Mouse (Mus musculus) yolk sac, embryonic 10.5 days (tissue): Measurements from ENCODE around the gene Cga.
A peak's percentile ranks its signal among the peaks of the same experiment; 100 is the strongest.

ENCODE experiments used
- DNase-seq: peaks from one replicate; pipeline ENCODE4 v3.0.0-alpha.2; 2017; ENCODE audit warnings: low spot score

Cga gene

DNA sequence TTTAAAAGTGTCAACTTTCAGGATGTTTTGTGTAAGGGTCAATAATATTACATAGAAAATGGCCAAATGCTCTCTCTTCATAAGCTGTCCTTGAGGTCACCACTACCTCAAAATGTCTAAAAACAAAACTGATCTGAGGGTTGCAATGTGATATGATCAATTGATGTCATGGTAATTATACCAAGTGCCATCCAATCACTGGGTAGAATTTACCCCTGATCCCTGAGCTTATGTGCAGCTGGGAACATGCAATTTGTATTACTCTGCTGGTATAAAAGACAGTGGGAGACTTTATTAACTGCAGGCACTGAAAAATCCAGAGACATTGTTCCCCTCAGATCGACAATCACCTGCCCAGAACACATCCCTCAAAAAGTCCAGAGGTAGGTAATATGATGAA is at the start of gene Cga:
TSS of gene Cga (plus strand) at position 301 of the 400 bp plus-strand sequence.
- no peak for DNase-seq

DNA sequence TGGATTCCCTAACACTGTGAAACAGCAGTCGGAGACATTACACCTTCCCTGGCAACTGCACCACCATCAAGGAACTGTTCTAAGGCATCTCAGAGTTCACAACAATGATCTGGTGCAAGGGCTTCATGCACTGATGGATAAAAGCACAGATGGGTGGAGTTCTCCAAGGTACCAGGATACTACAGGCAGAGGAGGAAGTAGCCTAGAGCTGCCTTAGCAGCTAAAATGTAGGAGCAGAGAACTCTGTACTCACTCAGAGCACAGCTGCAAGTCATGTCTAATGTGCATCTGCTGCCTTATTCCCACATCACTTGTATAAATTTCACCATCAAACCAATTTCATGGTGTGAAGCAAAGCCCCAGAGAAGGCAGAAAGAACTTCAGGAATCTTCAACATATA is 49.7 kb upstream of the Cga start:
- no peak for DNase-seq

DNA sequence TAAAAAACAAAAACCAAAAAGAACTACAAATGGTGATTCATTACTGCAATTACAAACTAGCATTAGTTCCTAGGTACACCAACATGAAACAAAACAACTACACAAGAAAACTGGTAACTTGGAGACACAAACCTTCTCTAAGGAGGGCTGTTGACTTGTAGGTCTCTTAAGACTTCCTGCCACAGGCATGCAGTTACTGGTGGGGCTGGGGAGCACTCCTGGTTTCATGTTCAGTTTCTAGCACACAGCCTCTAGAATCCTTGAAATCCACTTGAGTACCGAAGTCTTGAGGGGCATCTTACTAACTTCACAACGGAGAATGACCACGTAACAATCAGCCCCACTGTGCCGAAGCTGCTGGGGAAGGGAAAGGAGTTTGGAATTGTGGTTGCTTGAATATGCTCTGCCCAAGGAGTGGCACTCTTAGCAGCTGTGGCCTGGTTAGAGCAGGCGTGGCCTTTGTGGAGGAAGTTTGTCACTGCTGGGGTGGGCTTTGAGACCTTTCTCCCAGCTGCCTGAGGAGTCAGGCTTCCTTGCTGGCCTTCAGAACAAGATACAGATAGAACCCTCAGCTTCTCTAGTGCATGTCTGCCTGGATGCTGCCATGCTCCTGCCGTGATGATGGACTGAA is 45.8 kb upstream of the Cga start:
- no peak for DNase-seq

DNA sequence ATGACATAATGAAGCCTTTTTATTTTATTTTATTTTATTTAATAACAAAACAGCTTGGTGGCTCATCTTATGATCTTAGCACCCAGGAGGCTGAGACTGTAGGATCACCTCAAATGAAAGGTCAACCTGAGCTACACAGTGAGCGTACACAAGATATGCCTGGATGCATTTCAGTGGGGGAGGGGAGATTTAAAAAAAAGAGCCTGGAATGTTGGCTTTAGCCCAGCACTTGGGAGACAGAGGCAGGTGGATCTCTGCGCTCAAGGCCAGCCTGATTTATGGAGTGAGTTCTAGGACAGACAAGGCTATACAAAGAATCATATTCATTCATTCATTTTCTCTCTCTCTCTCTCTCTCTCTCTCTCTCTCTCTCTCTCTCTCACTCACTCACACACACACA is 43.4 kb upstream of the Cga start:
- no peak for DNase-seq

DNA sequence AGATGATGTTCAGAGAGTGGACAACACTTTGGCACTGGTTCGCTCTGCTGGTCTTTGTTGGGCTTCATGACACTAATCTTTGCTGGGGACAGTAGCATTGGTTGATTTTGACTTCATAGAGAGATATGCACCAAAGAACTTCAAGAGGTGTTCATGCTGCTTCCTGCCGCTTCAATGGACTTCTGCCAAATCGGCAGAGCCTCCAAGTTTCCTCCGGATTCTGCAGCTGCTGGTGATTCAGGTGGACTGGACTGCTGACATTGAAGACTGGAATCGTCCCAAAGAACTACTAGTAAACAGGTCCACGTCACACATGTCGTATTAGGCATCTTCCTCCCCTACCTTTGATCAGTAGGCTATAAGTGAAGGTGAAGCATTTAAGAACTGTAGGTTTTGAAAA is 41.5 kb upstream of the Cga start:
- no peak for DNase-seq

DNA sequence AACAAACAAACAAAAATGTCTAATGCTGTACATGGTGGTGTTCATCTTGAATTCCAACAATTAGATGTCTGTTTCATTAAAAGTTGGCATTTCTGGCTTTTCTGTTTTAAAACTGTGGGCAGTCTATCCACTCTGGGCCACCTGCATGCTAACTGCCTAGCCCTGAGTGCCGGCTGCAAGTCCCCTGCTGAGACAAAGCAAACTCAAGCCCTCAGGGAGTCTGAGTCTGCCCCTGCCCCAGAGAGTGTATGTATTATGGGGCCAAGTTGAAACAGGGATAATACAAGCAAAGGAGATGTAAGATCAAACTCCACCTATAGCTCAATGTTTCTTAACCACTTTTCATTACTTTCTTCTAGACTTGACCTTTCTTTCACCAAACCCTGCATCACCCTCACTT is 37.6 kb upstream of the Cga start:
- no peak for DNase-seq

DNA sequence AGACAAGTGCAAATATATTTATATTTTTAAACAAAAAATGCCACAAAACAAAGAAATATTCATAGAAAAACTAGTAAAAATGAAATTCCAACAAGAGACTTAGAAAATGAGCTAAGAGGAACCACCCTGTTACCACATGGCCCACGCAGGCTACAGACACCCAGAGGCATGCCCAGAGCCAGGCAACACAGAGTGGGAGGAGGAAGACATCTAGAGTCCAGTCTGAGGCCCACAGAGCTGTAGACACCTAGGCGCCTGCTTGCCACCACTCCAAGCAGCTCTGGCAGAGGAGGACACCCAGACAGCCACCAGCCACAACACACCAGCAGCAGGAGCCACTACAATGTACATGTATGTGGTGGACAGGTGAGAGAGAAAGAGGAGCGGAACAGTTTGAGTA is 34.7 kb upstream of the Cga start:
- DNase-seq, result no peak

DNA sequence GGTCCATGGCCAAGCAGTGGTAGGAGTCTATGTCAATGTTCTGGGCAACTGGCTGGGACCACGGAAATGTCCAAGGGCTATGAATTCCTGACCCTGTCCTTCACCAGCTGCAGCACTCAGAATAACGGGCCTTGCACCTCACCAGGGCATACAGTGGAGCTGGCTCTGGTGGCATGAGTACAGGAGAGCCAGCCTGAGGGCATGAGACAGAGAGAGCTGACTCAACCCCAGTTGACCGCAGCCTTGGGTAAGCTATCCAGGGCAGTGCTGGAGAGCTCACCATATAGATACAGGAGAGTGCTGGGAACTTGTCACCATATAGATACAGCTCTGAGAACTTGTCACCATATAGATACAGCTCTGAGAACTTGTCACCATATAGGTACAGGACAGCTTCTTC is 34.2 kb upstream of the Cga start:
- no peak for DNase-seq

DNA sequence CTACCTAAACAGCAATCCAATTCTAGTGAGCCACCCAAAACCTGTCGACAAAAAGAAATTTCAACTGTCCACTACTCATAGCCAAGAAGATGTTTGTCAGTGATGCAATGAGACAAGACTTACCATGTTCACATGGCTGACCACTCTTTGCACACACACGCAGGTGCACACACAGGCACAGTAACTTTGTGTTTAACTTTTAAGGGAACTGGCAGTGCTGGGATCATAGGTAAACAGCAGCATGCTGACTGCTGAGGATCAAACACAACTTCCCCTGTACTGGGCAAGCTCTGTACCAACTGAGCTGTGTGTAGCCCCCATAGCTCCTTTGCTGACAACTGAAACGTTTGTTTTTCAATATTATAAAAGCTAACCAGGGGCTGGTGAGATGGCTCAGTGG is 32.1 kb upstream of the Cga start:
- no peak for DNase-seq

DNA sequence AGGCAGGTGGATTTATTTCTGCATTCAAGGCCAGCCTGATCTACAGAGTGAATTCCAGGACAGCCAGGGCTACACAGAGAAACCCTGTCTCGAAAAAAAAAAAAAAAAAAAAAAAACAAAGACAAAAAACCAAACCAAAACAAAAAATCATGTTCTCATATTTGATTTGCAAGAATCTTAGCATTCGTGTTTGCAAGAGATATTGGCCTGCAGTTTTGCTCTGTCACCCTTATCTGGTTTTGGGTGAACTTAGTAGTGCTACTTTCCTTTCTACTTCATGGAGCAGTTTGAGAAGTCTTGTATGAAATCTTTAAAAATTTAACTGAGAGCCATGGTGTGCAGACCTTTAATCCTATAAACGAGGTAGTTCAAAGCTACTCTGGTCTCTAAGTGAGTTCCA is 23.8 kb upstream of the Cga start:
- DNase-seq, result no peak

DNA sequence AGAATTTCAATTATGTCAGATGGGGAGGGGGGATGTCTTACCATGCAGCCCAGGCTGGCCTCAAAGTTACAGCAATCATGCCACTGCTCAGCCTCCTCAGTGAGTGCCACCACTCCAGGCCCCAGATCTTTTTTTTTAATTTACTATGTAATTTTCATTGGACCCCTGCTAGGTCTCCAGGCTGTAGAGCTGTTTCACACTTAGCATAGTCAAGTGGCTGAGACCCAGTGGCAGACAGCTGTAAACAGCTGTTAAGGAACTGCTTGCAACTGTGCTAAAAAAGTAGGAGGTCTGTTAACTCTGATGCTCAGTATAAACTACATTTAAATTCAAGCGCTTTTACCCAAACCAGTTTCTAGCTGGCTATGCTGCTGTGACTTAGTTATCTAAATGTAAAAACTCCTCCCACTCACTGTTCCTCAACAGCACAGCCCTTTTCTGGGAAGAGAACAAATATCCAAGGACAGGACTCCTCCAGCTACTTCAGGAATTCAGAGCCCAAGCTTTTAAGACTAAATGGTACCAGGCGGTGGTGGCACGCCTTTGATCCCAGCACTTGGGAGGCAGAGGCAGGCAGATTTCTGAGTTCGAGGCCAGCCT is 20.6 kb upstream of the Cga start:
- no peak for DNase-seq

DNA sequence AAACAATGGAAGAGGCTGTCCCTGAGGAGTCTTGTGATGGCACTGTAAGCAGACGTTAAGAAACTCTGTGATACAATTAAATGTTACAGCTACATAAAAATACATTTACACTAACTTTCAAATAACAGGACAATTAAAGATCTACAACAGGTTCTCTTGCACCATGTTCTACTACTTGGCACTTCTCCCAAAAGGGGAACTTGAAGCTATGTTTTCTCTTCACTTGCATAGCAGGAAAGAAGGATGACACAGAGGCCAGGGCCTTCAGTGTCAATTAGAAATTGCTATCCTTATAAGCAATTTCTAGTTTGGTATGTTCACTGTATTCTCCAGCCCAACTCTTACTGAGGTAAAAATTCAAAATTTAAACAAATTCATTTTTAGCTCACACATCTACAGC is 19.3 kb upstream of the Cga start:
- DNase-seq, result no peak

DNA sequence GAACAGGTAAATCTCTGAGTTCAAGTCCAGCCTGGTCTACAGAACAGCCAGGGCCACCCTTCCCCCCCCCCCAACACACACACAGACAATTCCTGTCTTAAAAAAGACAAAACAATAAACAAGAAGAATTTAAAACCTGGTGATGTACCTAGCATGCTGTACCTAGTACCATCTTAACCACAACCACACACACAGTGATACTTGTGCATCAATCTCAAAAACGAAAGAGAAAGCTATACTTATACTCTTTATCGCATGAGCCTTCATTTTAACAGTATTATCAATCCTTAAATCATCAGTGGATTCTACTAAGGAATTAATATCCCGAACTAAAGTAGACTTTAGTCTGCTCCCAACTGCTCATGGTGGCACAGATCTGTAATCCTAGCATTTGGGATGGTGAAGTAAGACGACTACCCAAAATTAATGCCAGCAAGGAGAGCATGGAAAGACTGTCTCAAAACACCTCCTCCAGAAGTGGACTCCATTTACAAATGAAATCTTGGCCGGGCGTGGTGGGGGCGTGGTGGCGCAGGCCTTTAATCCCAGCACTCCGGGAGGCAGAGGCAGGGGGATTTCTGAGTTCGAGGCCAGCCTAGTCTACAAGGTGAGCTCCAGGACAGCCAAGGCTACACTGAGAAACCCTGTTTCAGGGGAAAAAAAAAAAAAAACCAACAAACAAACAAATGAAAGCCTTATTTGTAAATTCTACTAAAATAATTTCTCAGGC is 12.5 kb upstream of the Cga start:
- DNase-seq, result no peak

DNA sequence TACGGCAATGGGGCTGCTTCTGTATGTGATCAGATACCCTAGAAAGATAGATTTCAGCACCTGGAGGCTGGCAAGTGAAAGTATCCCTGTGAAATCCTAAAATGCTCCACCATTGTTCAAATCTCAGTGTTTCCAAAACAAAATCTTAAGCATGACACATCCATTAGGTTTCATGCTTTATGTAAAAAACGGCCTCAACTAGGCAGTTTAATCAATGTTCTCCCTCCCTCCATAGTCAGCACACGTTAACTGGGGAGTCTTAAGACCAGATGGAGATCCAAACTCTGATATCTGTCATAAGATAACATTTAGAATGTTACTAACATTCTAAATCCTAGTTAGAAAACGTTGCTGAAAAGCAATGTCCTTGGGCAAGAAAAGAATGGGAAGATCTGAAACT is 11.7 kb upstream of the Cga start:
- DNase-seq, result no peak

DNA sequence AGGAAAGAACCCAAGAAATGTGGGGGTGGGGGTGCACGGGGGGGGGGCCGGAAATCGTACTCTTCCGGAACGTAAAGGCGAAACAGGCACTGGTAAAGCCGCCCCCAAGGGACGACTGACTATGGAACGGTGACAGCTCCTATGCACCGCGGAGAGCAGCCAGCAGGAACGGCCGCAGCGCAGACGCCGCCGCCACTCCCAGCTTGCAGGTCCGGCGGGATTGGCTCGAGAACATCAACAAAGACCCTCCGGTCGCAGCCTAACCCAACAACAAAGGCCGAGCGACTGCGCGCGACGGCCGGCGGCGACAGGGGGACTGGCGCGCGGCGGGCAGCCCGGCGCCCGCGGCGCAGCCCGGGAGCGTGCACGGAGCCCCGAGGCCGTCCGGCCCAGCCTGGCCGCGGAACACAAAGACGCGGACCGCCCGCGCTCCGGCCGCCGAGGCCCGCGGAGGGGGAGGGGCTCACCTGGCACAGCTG is 11.2 kb upstream of the Cga start:
- peak; percentile 69 for DNase-seq

DNA sequence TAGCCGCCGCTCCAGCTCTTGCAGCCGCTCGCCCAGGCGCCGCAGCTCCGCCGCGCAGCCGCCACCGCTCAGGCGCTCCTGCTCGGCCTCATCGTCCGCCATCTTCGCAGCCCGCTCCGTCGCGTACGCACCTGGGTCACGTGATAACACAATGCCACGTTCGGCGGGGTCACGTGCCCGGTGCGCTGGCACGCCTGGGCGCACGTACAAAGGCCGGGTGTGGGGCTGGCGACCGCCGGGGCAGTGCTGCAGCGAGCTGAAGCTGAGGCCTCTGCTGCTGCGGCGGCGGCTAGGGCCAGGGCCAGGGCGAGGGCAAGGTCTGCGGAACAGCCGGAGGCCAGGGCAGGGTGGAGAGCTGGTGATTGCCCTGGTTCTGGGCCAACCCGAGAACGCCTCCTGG is 10.8 kb upstream of the Cga start, which contains the start of gene Zfp292:
TSS of gene Zfp292 (minus strand) at position 143 of the 400 bp plus-strand sequence.
- peak; percentile 90 for DNase-seq

DNA sequence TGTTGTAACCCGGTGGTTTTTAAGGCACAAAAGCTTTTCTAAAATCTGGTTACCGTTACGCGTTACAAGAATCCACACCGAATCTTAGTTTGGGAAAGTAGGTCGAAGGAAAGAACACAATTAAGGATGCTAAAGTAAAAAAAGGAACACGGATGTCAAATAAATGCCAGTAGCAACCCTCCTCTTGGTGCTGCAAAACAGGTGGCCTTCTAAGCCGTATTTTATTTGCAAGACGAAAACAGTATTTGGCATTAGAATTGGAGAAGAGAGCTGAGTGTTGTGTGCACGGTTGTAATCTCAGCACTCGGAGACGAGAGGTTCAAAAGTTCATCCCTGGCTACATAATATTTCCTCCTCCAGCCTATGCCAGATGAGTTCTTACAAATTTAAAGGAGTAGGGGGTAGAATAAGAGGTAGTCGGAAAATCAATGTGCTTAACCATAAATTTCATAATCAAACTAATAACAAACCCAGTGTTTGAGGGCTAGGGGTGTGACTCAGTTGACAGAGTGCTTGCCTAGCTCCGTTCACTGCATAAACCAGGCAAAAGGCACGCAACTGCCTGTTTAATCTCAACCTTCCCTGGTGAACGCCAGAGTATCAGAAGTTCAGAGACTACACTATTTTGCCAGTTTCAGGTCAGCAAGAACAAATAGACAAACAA is 10.1 kb upstream of the Cga start:
- DNase-seq, result peak; percentile 41

DNA sequence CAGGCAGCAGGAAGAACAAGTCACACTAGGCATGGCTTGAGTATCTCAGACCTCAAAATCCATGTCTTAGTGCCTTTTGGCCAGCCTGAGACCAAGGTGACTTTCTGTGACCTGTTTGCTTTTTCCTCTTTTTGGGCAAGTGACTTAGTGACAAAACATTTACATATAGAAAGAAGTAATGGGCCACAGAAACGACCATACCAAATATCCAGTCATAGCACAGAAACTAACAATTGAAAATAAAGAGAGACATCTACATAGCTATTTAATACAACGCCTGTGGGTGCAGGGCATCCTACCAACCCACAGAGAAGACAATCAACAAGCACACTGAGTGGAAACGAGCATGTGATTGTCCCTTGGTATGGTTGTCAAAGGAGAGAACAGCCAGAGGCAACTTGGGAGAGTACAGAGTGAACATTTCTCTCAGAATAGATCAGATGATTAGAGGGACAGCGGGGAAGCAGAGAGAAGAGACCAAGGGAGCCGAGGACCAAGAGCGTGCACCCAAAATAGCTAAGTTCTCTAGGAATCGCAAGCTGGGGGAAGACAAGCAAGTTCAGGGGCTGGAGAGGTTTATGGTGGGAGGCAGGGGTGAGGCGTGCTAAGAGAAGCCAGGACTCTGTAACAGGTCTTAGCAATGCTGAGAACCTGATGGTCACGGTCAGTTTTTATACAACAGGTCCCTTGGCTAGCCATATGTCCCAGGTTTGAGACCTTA is 7.8 kb upstream of the Cga start:
- no peak for DNase-seq

DNA sequence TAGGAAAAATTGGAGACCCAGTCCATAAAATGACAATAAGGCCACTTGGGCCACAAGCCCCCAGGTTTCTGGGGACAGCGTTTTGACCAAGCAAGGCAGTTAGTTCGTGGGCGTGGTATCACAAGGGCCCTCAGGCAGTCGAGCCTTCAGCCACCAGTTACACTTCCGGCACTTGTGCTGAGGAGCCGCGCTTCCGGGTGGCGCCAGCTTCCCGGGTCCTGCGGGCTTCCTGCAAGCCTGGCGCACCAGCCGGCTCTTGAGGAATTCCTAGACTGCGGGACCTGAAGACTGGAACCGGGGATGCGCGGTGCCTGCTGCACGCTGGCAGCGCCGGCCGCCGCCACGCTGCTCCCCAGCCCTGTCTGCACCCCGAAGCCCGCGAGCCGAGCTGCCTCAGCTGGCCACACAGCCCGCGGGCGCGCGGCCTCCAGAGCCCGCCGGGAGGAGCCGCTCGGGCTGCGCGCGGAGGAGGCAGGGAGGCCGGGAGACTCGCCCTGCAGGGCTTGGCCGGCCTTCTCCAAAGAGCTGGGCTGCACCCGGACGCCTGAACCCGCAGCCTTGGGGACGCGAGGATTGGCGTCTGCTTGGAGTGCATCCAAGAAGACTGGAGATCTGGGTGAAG is 7.0 kb upstream of the Cga start:
- DNase-seq, result peak; percentile 87

DNA sequence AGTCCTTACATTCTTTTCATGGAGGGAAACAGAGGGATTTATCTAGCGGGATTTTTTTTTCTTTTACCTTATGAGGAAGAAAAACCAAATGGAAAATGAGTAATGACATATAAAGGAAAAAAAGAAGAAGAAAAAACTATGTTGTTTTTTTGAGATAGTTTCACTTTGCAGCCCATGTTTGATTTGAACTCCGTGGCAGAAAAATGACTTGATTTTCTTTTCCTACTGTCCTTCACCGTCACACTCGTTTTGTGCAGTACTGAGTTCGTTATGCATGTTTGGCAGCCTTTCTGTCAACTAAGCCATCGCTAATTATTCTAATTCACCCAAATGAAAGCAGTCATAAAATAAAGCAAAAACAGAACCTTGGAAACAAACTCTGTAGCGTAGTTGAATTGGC is 6.3 kb upstream of the Cga start:
- DNase-seq, result no peak

DNA sequence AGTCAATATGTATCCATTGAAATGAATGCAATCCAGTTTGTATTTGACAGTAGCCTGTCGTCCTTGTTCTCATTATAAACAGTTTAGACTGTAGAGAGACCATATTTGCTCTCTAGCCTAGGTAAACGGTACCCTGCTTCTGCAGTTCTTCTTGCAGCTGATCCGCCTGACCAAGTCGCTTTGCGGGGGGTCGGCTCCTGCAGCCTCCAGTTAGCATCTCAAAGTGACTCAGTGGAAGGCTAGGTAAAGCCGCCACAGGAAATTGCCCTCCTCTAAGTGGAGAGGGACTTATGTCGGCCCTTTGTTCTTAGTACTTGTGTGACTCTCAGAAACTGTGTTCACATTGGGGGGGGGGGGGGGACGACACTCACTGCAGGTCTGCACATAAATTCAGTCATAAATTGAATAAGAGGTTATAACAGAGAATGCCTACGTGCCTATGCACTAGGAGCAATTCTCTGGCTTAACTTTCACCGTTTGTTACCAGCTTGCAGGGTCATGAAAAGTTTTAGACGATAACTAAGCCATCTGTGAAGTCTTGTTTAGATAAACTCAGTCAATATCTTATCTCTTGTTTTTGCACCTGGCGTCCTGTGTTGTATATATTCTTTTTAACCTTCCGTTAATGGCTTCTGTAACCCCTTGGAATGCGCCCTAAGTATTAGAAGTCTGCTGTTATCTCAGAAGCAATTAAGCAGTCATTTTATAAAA is 4.3 kb upstream of the Cga start:
- no peak for DNase-seq
